8 mouse cellular contexts compared by ENCODE assay signal in the genomic region with DNA sequence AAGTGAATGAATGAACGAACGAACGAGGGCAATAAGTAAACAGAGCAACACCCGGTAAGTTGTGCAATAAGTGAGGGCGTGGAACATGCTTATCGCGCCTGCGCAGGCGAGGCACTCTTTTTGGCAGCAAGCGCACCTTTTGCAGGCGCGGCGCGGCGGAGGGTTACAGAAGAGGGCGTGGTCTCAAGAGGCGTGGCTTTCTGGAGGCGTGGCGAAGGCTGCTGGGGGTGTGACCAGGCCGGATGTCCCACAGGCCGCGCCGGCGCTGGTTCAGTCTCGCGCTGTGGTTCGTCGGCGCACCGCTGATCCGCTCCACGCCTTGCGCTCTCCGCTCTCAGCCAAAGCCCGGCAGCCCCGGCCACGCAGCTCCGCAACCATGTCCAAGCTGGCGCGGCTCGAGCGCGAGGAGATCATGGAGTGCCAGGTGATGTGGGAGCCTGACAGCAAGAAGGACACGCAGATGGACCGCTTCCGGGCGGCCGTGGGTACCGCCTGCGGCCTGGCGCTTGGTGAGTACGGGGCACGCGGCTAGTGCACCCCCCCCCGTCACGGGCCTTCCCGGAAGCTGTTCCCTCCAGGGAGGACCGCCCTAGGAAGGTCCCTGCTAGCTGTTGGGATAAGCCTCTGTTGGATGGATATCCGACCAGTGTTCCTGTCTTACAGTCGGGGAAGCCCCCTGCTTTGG. TPM values are rescaled to one million over a fixed set of nuclear protein-coding genes. Genes with fewer than 3 reads are reported as not detected.
DNase-seq lines count a peak whose midpoint lies in the region; ATAC-seq lines count a peak whose summit lies in the region.

TSS of gene Aacs (plus strand) at position 214 of the 685 bp plus-strand sequence.

- H3K4me1 ChIP-seq in forebrain, embryonic 14.5 days (ENCODE audit: control insufficient read depth, insufficient read depth, low read length), result peaks cover 14% of the 10 kb centered on the region
- H3K4me1 ChIP-seq in neural tube, embryonic 15.5 days, result peaks cover 50% of the 10 kb centered on the region

- no peaks in the 10 kb centered on the region for H3K36me3 ChIP-seq in forebrain, embryonic 14.5 days (ENCODE audit: control insufficient read depth, insufficient read depth, low read length)
- H3K36me3 ChIP-seq in neural tube, embryonic 15.5 days, result 0 out of 2 replicates have a peak, but pooled peaks cover 6% of the 10 kb centered on the region

- no peaks in the 10 kb centered on the region for H3K27me3 ChIP-seq in forebrain, embryonic 14.5 days (replicated peaks; ENCODE audit: control insufficient read depth, insufficient read depth, low read length)
- no peaks in the 10 kb centered on the region for H3K27me3 ChIP-seq in neural tube, embryonic 15.5 days (replicated peaks)

- under 1% methylated on average over 56 of the region's 60 CpGs for WGBS in forebrain, embryonic 14.5 days
- under 1% methylated on average over 60 of the region's 60 CpGs for WGBS in neural tube, embryonic 15.5 days

- H3K4me2 ChIP-seq in forebrain, embryonic 14.5 days (ENCODE audit: low read length), result peak within 1 kb of the TSS; percentile 83
- peak within 1 kb of the TSS; percentile 89 for H3K4me2 ChIP-seq in neural tube, embryonic 15.5 days

- H3K27ac ChIP-seq in forebrain, embryonic 14.5 days (ENCODE audit: low read depth, low read length), result peak within 1 kb of the TSS; percentile 72; the same call in 1 of the 2 replicates
- H3K27ac ChIP-seq in neural tube, embryonic 15.5 days (replicated peaks), result peak within 1 kb of the TSS; percentile 89

- DNase-seq in ES-CJ7 (ENCODE audit: low read depth, low spot score), result peak; percentile 98
- DNase-seq in cerebellum, adult 11 months, result peak; percentile 98
- DNase-seq in forebrain, embryonic 14.5 days (ENCODE audit: low spot score), result peak; percentile 97
- peak; percentile 97 to 99 for DNase-seq in heart, postnatal 14 days
- DNase-seq in layer of hippocampus, adult 11-12 months (ENCODE audit: low spot score), result peak; percentile 98
- DNase-seq in lung, adult 18-20 months, result peak; percentile 97 to 98
- peak; percentile 94 for DNase-seq in testis, postnatal 14 days (ENCODE audit: low spot score)

- no peaks in the 10 kb centered on the region for H3K9me3 ChIP-seq in forebrain, embryonic 14.5 days (replicated peaks; ENCODE audit: control insufficient read depth, low read length)
- H3K9me3 ChIP-seq in neural tube, embryonic 15.5 days (replicated peaks), result no peaks in the 10 kb centered on the region

- H3K4me3 ChIP-seq in forebrain, embryonic 14.5 days (ENCODE audit: low read depth, low read length), result peak within 1 kb of the TSS; percentile 73
- H3K4me3 ChIP-seq in neural tube, embryonic 15.5 days (replicated peaks), result peak within 1 kb of the TSS; percentile 95

- ATAC-seq in forebrain, embryonic 14.5 days, result peak; percentile 95
- peak; percentile 94 for ATAC-seq in neural tube, embryonic 15.5 days (ENCODE audit: low FRiP score)

- intact Hi-C loops in heart, postnatal 14 days (cut with DNase I), result no loop called here

- peak within 1 kb of the TSS; percentile 79 for H3K9ac ChIP-seq in forebrain, embryonic 14.5 days (ENCODE audit: low read length)
- H3K9ac ChIP-seq in neural tube, embryonic 15.5 days (replicated peaks), result peak within 1 kb of the TSS; percentile 91

RNA-seq across cellular contexts. Expression of gene Aacs, which starts in this region (rescaled TPM):
- polyA plus RNA-seq in forebrain, embryonic 14.5 days (2014; fragmentation: Nextera tagmentation; extraction: Ambion mirVana), result 51.8 and 71.1 TPM in 2 replicates
- 1 to 10 TPM; 4.0 to 4.8 TPM for total RNA-seq in heart, postnatal 14 days (2021)
- 92.1 and 103 TPM in 2 replicates for polyA plus RNA-seq in neural tube, embryonic 15.5 days (2015; fragmentation: Nextera tagmentation; extraction: Ambion mirVana)

Comparison
In these comparisons a context has a peak if more than half of its experiments do, and no peak if none do; other contexts are left out.
1. Peak in every context shown above with its lines: DNase-seq, ATAC-seq, H3K4me3 ChIP-seq and H3K27ac ChIP-seq.